Mouse (Mus musculus): ENCODE measurements around the gene Frmd5.

DNA sequence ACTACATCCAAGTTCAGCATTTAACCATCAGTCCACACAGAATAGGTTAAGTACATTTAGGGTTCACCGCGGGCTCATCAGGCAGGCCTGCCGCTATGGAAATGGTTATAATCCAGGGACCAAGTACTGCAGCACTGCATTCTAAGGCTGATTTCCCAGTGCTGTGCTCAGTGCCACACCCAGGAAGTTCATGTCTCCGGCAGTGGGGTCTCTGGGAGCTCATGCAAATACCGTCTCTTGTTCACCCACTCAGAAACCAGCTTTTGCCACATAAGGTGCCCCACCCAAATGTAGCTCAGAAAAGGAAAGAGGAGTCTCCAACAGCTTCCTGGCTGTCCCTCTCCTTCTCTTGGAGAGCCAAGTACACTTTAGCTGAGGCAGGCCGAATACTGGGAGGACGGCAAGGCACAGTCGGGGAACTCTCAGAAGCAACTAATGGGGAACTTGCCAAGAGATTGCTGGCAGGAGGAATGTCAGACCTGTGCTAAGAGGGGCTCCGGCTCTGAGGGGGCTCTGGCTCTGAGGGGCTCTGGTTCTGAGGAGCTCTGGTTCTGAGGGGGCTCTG is 232.7 kb downstream of the Frmd5 start:
- TF ChIP-seq CTCF (IDR thresholded peaks at IDR 0.05): no peak
- no peak for TF ChIP-seq EP300 (IDR thresholded peaks at IDR 0.05)
